Comparison of ENCODE assay signal across 10 mouse cellular contexts in the genomic region with DNA sequence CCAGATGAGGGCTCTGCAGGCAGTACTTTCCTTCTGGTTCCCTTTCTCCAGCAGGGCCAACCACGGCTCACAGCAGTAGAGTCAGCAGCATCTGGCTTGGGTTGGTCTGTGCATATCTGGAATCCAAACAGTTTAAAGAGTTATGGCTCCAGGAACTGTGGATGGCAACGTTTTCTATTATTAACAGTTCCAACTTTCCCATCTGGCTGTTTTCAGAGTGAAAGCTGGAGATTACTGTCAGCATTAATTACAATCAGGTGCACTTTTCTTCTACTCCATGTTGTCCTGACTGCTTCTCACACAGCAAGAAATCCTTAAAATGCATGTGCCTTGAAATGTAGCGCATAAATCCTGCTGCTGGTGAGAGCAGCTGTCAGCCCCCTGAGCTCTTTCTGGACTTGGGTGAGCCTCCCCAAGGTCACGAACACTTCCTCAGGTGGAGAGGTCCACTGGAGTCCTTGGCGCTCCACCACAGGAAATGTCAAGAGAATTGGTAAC.
DNase-seq lines count a peak whose midpoint lies in the region; ATAC-seq lines count a peak whose summit lies in the region.
"Had no signal": no experiment of that assay in that cellular context is flagged by ENCODE, and none has a peak within 500 bp of the region (broad histone marks: within the 10 kb centered on the region; RNA-seq: fewer than 3 reads in every experiment).

No protein-coding gene starts in this region.

- H3K4me2 ChIP-seq in embryonic facial prominence, embryonic 13.5 days, result peak overlapping the region; percentile 14; the same call in 1 of the 2 replicates
- H3K4me2 ChIP-seq in intestine, embryonic 15.5 days (replicated peaks), result no peak overlapping the region
- H3K4me2 ChIP-seq: liver, embryonic 15.5 days had no signal

- intact Hi-C loops in left cerebral cortex, postnatal 10 days (cut with DNase I), result no loop called here

- no peak overlapping the region for H3K9ac ChIP-seq in embryonic facial prominence, embryonic 13.5 days
- no peak overlapping the region for H3K9ac ChIP-seq in intestine, embryonic 15.5 days
- H3K9ac ChIP-seq: liver, embryonic 15.5 days had no signal

- peak; percentile 0 to 15 for DNase-seq in left cerebral cortex, postnatal 10 days (ENCODE audit: extremely low spot score in 1 of 2, low spot score in 2 of 2)
- no peak for DNase-seq in left cerebral cortex, adult 8-10 months (ENCODE audit: low spot score in 2 of 2)
- peak; percentile 53 for DNase-seq in retina, embryonic 14.5 days (ENCODE audit: low spot score)
- DNase-seq in cerebellum, postnatal 14 days, result no peak
- no peak for DNase-seq in adrenal gland, postnatal 14 days
- DNase-seq: right cerebral cortex, postnatal 14 days had no signal

- 0 out of 2 replicates have a peak overlapping the region, but pooled peaks have one; percentile 12 for H3K27ac ChIP-seq in embryonic facial prominence, embryonic 13.5 days
- peak overlapping the region; percentile 36; the same call in 1 of the 2 replicates for H3K27ac ChIP-seq in intestine, embryonic 15.5 days
- H3K27ac ChIP-seq: liver, embryonic 15.5 days had no signal

- 0 out of 2 replicates have a peak, but pooled peaks have one; percentile 26 for ATAC-seq in embryonic facial prominence, embryonic 13.5 days (ENCODE audit: insufficient number of reproducible peaks, insufficient read depth, low FRiP score, low TSS enrichment, low read depth)
- peak; percentile 71 for ATAC-seq in intestine, embryonic 15.5 days
- no peak for ATAC-seq in inflammation-experienced regulatory T-cells, adult 6 months

- 30% methylated on average over 5 of the region's 5 CpGs for WGBS in embryonic facial prominence, embryonic 13.5 days
- 45% methylated on average over 5 of the region's 5 CpGs for WGBS in intestine, embryonic 15.5 days

- H3K4me1 ChIP-seq in embryonic facial prominence, embryonic 13.5 days, result peaks cover 25% of the 10 kb centered on the region
- H3K4me1 ChIP-seq in intestine, embryonic 15.5 days (replicated peaks), result peaks cover 6% of the 10 kb centered on the region; the same call in 1 of the 2 replicates
- H3K4me1 ChIP-seq: liver, embryonic 15.5 days had no signal

- no peaks in the 10 kb centered on the region for H3K27me3 ChIP-seq in embryonic facial prominence, embryonic 13.5 days
- no peaks in the 10 kb centered on the region for H3K27me3 ChIP-seq in intestine, embryonic 15.5 days (replicated peaks)
- H3K27me3 ChIP-seq: liver, embryonic 15.5 days had no signal

- H3K9me3 ChIP-seq in embryonic facial prominence, embryonic 13.5 days, result no peaks in the 10 kb centered on the region
- no peaks in the 10 kb centered on the region for H3K9me3 ChIP-seq in intestine, embryonic 15.5 days
- H3K9me3 ChIP-seq: liver, embryonic 15.5 days had no signal

- H3K36me3 ChIP-seq in embryonic facial prominence, embryonic 13.5 days, result no peaks in the 10 kb centered on the region
- H3K36me3 ChIP-seq in intestine, embryonic 15.5 days, result no peaks in the 10 kb centered on the region
- H3K36me3 ChIP-seq: liver, embryonic 15.5 days had no signal

- no peak overlapping the region for H3K4me3 ChIP-seq in embryonic facial prominence, embryonic 13.5 days
- no peak overlapping the region for H3K4me3 ChIP-seq in intestine, embryonic 15.5 days (replicated peaks)
- H3K4me3 ChIP-seq: liver, embryonic 15.5 days had no signal

Comparison
In these comparisons a context has a peak if more than half of its experiments do, and no peak if none do; other contexts are left out.
1. DNase-seq: peak in left cerebral cortex, postnatal 10 days (2 of 2) and retina, embryonic 14.5 days (single experiment); none in left cerebral cortex, adult 8-10 months (0 of 2), cerebellum, postnatal 14 days (0 of 2) and adrenal gland, postnatal 14 days (single experiment).